Mouse (Mus musculus) cerebellum, adult 8-10 months (tissue): Measurements from ENCODE around the gene Shmt1.

Source experiments
- DNase-seq: peaks from one replicate; pipeline ENCODE4 v3.0.0; 2022

Gene Shmt1

DNA sequence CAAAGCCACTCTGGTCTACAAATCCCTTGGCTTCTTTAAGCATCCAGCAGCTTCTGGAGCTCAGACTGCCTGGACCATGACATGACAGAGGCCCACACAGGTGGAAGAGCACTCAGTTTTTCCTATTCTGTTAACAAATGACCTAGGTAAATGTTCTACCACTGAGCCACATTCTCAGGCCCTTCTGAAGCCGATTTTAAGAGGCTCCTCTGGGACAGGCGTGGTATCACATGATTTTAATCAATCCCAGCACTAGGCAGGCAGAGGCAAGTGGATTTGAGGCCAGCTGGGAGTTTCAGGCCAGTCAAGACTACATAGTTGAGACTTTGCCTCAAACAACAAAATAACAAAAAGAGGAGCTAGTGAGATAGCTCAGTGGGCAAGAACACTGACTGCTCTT, 21.0 kb downstream of the Shmt1 start:
- DNase-seq, result no peak

DNA sequence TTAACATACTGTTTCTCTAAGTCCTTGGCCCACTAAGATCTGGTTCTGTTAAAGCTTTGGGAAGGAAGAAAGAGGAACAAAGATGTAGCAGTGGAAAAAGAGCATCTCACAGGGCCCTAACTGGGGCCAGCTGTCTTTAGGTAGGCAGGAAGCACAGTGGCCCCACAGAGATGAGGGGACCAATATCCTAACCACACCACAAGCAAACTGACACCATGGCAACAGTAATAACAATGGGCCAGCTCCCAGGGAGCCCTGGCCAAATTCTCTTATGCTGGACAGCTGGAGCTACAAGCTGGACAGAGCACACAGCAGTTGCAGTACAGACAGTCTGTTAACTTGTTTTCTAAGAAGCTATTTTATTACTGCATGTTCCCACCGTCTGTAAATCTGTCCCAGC, 23.9 kb downstream of the Shmt1 start:
- no peak for DNase-seq

DNA sequence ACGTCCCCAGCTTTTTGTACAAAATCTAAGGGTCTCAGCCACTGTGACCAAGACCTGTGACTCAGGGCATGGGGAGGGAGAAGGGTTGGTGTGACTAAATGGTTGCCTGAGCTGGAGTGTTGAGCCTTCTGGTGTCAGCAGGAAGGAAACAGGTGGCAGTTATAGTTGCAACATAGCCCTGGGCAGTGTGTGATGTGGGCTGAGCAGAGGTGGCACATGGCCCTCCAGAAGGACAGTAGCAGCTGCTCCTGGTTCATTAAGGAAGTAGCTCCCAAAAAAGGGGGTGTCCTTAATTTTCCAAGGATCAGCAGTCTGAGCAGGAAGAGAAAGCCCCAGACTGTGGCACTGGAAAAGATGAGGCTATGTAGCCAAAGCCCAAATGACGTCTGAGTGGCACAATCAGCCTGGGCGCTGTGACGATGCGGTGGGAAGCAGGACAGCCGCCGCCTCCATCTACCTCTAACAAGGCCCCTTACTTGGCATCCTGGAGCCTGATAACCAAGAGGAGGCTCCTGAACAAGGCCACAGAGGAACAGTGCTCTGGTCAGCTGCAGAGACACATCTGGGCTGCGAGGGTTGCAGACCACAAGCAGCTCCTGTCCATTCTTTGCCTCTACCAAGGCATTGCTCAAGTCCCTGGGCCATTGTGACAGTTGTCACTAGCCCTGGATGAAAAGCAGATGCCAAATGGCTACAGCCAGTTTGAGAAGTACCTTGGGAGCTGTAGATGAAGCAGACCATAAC, 27.2 kb downstream of the Shmt1 start:
- DNase-seq, result no peak

DNA sequence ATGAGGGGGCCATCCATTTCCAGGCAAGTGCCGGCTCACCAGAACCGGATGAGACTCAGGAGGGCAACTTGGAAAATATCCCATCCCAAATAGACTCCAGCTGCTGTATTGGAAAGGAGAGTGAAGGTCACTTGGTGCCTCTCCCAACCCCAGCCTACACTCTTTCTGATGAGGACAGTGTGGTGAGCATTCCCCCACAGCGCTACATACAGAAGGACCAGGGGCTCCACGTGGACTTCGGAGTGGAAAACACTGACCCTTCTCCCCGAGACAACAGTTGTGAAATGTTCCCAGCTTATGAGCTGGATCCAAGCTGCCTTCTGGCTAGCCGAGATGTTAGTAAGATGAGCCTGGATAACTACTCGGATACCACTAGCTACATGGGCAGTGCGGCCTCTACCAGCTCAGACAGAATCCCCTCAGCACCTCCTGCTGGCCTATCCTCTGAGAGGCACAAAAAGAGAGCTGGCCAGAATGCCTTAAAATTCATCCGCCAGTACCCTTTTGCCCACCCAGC, 31.8 kb downstream of the Shmt1 start:
- no peak for DNase-seq

DNA sequence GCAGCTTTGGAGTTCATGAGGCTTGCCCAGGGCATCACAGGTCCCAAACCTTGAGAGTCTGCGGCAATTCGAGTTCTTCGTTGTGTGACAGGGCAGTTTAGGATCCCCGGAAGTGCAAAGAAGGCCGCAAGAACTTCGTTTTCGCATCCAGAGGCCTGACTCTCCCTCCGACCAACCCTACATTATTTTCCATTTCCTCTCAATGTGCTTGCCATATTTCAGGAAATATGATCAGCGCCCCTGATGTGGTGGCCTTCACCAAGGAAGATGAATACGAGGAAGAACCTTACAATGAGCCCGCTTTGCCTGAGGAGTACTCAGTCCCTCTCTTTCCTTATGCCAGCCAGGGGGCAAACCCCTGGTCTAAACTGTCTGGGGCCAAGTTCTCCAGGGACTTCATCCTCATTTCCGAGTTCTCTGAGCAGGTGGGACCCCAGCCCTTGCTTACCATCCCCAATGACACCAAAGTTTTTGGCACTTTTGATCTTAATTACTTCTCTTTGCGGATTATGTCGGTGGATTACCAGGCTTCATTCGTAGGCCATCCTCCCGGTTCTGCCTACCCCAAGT, 33.6 kb downstream of the Shmt1 start:
- peak; percentile 11 for DNase-seq

DNA sequence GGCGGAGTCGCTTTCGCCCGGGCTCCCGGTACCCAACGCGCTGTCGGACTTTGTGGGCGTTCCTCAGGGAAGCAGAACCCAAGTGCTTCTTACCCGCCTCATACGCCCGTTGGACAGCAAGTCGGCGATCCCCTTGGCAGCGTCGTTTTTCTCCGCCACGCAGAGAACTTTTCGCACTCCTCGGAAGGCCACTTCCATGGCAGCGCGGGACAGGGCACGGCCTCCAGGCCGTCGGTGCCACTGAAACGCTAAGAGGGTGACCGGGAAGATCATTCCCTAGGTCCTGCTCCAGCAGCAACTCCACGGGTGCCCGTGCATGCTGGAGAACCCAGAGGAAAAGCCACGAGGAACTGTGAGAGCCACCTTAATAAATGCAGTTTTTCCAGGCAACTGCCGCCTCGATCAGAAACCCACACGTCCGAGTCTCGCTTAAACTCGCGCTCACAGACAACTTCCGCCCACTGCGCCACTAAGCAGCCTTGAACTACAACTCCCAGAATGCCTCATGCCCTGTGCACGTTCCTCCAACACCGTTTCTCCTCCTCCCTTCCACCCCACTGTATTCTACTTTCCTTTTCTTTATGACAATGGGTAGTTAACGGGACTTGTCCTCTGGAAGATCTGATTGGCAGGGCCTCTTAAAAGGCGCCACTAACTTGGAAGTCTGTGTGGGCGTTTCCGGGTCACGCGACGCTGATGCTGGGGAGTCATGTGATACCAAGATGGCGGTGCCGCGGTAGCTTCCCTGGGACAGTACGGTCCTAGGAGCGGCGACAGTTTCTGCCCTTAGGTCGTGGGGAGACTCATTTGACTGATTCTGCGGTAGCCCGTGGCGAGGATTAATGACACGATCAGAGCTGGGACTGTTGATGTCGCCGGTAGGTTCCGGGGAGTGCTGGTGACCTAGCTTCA, 34.4 kb downstream of the Shmt1 start, which contains the start of the genes Top3a and Smcr8:
TSS of gene Top3a (minus strand) at position 537 of the 912 bp plus-strand sequence.
TSS of gene Smcr8 (plus strand) at position 696 of the 912 bp plus-strand sequence.
- peak; percentile 81 for DNase-seq

DNA sequence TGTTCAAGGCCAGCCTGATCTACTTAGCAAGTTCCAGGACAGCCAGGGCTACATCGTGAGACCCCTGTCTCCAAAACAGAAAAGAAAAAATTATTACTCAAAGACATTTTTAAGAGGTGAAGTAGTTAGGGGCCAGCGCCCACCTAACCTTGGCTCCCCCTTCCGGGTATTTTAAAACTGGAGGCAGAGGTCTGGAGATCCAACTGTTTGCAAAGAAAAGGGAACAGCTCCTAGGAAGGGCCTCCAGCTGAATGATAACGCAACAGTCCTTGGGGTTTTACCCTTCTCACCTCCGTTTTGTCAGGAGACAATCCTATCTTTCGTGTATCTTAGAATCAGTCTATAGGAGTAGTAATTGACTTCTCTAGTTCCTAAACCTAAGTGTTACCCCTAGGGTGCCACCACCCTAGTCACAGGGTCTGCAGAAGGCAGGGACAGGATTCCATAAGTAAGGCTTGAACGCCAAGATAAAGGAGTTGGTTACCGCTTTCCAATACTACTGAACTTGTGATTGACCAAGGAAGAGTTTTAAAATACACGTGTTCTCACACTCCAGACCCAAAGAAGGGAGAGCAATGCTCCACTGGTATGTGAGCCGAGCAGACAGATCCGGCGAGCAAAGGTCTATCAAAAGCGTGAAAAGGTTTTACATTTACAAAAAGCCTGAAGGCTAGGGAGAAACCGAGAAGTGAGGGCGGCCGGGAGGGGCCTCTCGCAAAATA, 35.2 kb downstream of the Shmt1 start:
- DNase-seq, result no peak

DNA sequence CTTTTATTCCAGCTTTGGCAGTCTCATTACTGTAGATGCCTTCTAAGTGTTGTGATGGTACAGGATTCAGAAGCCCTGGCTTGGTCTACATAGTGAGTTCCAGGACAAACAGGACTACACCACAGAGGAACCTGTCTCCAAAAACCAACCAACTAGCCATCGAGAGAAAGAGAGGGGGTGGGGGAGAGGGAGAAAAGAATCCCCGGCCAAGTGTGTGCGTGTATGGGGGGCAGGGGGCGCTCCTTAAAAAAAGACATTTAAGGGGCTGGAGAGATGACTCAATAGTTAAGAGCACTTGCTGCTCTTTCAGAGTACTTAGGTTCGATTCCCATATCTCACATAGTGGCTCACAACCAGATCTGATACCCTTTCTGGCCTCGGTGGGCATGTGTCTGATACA, 35.9 kb downstream of the Shmt1 start:
- no peak for DNase-seq

DNA sequence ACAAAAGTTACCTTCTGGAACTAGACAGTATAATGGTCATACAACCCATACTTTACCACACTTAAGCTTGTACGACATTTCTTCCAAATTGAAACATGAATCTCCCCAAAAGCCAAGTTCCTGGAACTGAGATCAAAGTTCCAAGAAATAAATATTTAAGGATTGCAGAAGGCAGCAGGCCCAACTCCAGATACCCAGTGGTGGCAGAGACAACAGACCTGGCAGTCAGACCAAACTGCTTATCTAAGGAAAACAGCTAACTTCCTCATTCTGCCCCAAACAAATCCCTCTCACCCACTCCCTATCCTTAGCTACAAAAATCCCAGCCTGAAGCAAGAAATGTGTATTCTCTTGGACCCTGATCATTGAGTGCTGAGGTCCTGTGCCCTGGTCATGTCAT, 36.7 kb downstream of the Shmt1 start:
- no peak for DNase-seq

DNA sequence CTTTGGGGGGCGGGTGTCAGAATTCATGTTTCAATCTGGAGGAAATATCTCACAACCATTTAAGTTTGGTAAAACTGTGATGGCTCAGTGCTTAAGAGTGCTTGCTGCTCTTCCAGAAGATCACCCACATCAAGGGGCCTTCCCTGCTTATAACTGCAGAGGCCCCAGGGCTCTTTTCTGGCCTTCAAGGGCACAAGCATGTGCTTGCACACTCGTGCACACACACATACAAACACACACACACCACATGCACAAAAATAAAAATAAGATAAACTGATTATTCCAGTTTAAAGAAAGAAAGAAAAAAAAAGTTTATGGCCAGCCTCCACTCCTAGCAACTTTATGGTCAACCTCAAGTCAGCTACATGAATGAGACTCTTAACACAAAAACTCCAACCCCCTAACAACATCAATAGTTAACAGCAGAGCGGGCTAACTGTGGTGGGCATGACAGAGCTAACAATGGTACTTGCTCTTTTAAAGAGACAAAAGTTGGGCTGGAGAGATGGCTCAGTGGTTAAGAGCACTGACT, 37.3 kb downstream of the Shmt1 start:
- no peak for DNase-seq

DNA sequence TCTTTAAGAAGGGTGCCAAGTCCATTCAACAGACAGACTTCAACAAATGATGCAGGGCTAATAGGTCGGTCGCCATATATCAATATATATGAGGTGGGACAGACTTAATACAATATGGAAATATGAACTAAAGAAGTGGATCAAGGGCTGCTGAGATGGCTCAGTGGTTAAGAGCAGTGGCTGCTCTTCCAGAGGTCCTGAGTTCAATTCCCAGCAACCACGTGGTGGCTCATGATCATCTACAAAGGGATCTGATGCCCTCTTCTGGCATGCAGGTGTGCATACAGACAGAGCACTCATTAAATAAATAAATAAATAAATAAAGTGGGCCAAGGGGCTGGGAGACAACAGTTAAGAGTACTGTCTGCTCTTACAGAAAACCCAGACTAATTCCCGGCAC, 39.4 kb downstream of the Shmt1 start:
- no peak for DNase-seq

DNA sequence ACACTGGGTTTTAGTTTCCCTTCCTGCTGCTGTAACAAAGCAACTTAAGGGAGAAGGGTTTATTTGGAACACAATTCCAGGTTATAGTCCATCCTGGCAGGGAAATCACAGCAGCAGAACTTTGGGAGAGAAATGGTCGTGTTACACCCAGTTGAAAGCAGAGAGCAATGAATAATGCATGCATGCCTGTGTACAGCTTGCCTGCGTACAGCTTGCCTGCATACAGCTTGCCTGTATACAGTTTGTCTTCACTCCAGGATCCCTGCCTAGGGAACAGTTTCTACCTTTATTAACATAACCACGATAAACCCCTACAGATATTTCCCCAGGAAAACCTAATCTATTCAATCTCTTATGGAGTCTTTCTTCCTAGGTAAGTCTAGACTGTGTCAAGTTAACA, 40.7 kb downstream of the Shmt1 start:
- DNase-seq, result no peak

DNA sequence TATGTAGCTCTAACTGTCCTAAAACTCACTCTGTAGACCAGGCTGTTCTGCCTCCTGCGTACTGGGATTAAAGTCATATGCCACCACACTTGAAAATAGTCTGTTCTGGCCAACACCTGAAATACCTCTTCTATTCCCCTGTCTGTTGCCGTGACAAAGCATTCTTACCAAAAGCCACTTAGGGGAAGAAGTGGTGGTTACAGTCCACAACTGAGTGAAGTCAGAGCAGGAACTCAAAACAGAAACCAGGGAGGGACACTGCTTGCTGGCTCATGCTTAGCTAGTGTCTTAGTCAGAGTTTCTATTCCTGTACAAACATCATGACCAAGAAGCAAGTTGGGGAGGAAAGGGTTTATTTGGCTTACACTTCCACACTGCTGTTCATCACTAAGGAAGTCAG, 42.2 kb downstream of the Shmt1 start:
- DNase-seq, result no peak

DNA sequence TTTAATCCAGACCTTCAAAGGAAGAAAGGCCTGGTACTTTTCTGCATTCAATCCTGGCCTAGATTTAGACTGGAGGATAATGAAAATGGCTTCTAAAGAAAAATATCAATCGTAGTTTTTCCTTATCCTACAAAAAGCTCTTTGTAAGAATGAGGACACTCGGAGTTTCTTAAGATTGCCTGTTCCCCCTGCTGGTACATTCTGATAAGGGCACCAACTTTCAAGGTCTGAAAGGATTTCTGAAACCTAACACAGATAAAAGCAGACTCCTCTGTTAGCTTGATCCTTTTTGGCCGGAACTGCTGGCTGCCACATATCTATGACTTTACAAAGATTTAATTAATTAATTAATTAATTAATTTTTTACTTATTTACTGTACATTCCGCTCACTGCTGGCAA, 44.5 kb downstream of the Shmt1 start:
- no peak for DNase-seq

DNA sequence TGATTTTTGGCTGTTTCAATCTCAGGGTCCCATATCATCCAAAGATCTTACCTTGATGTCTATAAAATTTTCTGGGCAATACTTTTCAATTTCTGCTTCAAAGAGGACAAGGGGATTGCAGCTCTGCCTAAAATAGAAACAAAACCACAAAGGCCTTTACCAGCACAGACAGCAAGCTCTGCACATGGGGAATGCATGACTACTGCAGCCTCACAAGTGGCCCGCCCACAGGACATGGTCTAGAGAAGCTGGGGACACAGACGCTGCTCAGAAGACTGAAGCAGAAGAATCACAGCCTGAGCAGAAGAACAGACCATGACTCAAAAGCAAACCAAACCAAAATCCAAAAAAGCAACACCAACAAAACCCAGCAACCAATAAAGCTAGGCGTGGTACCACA, 49.8 kb downstream of the Shmt1 start:
- DNase-seq, result no peak

DNA sequence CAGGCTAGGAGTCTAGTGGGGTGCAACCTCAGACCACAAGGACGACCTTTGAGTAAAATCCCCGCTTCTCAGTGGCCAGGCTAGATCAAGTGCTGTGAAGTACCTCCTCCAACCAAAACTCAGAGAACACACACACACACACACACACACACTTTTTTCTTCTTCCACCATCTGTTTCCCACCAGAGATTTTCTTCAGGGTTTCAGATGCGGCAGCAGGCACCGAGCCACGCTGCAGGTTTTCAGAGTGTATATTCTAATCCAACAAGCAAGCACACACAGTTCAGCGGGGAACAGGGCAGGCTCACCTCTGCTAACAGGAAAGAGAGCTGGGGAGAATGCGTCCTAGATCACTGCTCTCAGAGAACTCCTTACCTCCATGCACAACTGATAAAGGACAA, 55.9 kb downstream of the Shmt1 start:
- DNase-seq, result no peak

DNA sequence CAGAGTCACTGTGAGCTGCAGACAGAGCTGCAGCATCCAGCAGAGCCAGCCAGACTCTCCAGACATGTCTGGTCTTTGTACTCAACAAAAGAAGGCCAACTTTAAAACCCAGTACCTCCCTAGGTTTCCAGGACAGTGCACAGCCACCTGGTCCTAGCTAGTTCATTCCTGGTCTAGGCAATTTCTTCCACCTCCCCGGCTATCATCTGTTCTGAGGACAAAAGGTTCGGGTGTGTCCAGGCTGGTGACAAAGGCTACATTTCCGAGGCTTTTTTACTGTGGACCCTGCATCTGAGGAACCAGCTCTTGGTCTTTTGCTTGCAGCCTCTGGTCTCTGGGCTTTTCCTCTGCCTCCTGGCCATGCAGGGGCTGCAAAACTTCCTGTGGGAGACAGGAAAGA, 71.2 kb downstream of the Shmt1 start:
- no peak for DNase-seq
